Mouse (Mus musculus) layer of hippocampus, adult 9-10 months (tissue): ENCODE data around the gene Mrpl55.
A peak's percentile ranks its signal among the peaks of the same experiment; 100 is the strongest.

Experiments used
- DNase-seq: peaks from one replicate; pipeline ENCODE4 v3.0.0; 2022; ENCODE audit warnings: low spot score

The Mrpl55 gene

DNA sequence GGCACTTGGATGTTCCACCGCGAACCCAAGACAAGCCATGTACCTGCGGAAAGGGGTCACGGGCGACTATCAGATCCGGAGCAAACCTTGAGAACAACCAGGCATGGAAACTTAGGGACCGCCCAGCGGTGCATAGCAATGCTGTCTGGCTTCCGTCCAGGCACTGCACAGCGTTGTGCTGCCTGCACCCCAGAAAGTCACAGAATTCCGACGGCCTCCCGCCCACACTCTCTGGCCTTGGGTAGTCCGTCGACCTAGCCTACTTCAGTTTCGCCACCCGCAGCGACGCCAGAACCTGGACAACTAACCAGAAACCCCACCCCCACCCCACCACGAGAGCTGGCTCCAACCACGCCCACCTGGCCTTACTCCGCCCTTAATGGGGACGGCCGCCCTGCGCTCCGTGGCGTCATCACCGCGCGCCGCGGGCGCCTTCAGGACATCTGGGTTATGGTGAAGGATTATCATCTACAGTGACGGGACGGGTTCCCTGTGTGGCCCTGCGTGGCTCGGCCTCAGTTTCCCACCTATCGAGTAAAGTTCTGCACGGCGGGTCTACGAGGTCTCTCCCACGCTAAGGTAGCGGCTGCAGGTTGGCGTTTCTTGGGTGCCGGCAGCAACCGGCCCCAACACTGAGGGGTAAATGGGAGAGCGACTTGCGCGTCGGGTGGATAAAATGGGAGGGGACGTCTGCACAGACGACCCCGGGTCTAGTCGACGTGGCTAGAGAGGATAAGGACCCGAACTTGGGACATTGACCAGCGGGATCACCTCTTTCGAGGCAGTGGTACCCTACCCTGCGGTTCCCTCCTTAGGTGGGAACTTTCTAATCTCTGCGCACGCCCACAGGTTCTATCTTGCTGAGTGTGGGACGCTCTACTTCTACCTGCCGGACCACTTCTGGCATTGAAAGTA, at the start of gene Mrpl55:
Mrpl55 (plus strand) TSS at position 406 of the 915 bp plus-strand sequence.
- DNase-seq, result no peak

DNA sequence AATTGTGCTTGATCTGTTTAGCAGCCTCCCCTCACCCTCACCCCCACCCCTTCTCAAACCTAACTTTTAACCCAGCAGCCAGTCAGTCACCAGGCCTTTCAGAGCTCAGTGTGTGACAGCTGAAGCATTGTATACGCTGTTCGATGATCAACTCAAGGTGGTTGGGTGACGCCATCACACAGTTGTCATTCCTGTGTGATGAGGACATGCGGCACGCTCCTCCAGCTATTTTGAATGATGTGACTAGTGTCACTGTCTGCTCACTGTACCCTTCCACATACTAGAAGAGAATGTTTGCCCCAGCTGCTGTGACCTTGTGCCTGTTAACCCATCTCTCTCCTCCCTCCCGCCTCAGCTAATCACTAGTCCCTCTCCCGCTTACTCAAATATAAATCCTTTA, 48.1 kb upstream of the Mrpl55 start:
- no peak for DNase-seq

GRCm38 (mm10) chr11:59155900-59156299, 46.4 kb upstream of the Mrpl55 start:
- DNase-seq, result no peak

- no peak for DNase-seq
Measured at GRCm38 (mm10) chr11:59159099-59159498, 43.2 kb upstream of the Mrpl55 start.

DNA sequence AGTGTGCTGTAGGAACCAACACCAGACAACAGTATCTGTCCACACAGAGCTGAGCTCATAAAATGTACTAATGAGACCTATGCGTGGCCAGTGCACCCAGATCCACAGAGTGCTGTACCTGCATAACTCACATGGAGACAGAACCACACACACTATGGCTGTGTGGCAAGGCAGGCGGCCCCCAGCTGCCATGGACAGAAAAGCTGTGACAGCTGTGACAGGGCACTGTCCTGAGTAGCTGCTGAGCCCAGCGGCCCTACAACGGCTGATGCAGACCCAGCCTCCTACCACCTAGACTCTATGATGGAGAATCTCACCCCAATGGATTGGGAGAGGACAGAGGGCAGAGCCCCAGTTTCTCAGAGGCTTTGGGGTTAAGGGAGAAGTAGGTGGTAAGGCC, 42.7 kb upstream of the Mrpl55 start:
- no peak for DNase-seq

DNA sequence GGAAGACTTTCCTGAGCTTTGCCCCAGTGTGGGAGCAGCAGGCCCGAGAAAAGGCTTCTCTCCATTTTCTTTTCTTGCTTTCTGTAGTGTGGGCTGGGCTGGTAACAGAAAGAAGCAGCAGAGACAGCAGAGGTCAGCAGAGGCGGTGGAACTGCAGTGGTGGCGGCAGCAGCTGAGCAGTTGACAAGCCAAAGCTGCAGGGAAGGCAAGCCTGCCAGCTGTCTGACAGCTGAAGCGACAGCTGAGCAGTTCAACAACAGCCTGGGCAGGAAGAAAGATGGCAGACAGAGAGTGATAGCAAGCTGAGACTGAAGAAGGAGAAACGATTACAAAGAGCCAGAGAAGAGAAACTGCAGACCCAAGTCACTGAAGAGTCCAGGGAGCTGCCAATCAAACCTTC, 40.9 kb upstream of the Mrpl55 start:
- no peak for DNase-seq

- no peak for DNase-seq
Measured at GRCm38 (mm10) chr11:59162443-59163254, 39.6 kb upstream of the Mrpl55 start.

DNA sequence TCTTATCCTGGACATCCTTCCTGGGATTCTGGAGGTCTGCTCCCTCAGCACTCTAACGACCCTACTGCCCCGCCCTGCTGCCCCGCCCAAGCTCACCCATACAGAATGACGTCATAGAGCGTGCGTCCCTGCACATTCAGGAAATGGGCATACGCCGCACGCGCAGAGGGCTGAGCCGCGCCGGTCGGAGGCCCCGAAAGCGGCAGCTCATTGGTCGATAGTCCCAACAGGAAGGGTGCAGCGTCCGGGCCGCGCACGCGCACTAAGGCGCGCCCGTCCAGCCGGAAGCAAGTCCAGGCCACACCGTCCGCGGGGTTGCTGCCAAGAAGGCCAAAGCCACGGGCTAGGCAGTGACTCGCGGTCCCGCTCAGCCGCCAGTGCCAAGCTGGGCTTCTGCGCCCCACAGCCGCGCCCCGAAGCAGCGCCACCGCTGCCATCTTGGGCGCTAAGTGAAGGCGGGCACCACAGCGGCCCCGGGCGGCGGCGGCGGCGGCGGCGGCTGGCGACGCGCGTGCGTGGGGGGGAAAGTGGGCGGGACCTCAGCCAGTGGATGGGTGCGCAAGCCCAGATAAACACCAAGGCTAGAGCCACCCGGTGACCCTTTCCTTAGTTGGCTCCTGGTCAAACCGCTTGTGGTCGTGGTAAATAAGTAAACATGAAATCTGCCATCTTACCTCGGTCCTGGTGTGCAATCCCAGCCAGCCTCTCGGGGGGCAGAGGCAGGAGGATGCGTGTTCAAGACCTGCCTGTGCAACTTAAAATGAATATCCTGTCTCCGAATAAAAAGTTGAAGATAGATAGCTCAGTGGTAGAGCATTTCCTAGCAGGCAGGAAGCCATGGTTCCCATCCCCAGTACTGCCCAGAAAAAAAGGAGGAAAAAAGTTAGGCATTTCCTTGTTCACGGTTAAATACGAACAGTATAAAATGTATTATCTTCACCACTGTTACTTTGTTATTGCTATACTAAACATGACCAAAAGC, 38.7 kb upstream of the Mrpl55 start, which contains the start of gene Iba57:
Iba57 (minus strand) TSS at position 485 of the 982 bp plus-strand sequence.
- peak; percentile 97 for DNase-seq

GRCm38 (mm10) chr11:59164384-59164783, 37.9 kb upstream of the Mrpl55 start:
- no peak for DNase-seq

DNA sequence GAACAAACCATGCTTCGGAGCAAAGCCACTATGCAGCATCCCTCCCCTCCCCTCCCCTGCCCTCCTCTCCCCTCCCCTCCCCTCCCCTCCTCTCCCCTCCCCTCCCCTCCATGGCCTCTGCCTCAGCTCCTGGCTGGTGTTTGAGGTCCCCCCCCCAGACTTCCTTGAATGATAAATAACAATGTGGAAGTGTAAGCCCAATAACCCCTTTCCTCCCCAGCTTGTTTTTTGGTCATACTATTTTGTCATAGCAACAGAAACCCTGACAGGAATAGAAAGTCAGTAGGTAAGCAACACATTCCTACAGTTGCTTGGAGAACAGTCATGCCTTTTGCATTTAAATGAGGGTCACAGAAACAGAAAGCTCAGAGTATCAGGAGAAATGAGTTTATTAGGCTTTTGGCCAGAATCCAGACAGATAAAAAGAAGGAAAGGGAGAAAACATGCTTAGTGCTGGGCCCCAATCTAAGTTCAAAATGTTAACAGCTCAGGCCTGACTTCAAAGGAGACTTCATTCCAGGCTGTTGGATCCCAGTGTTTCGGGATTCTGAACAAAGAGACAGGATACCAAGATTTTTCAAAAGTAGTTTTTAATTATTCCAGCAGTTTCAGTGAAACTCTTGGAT, 36.6 kb upstream of the Mrpl55 start:
- no peak for DNase-seq

GRCm38 (mm10) chr11:59169807-59170206, 32.5 kb upstream of the Mrpl55 start:
- DNase-seq, result no peak

DNA sequence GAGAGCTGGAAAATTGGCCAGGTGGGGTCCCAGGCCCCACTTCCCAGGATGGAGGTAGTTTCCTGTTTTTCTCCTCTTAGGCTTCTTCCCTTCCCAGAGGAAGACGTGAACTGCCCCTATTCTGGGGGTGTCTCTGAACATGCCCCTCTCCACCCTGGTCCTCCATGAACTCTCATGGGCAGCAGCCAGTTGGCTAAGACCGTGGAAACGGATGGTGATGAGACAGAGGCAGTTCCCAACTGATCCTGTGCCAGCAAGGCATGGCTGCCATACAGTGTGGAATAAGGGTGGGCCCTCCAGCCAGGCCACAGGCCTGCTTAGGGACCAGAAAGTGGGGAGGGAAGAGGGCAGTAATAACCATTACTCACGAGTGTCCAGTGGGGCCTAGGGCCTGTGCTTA, 31.7 kb upstream of the Mrpl55 start:
- no peak for DNase-seq

DNA sequence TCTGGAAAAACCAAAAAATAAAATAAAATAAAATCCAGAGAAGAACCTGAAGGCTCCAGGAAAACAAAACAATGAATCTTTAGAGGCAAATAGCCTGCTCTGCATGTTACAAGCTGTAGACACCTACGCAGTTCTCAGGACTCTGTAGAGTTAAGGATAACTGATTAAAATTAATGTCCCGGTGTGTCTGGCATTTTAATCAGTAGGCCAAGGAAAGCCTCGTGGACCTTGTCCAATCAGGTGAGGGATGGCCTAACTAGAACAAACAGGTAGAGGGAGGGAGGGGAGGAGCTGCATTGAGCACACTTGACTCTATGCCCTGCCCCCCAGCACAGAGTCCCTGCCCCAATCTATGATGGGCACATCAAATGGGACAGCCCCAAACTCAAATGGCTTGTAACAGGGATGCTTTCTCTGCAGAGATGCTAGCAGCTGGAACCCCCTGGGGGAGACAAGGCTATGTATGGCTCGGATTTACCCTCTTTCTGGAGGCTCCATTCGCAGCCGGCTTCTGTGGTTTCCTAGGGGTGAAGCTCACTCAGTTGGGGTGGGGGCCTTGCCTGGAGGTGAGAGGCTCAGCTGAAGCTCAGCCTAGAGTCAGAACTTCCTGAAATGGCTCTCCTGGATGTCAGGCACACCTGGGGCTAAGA, 28.0 kb upstream of the Mrpl55 start:
- DNase-seq, result no peak

DNA sequence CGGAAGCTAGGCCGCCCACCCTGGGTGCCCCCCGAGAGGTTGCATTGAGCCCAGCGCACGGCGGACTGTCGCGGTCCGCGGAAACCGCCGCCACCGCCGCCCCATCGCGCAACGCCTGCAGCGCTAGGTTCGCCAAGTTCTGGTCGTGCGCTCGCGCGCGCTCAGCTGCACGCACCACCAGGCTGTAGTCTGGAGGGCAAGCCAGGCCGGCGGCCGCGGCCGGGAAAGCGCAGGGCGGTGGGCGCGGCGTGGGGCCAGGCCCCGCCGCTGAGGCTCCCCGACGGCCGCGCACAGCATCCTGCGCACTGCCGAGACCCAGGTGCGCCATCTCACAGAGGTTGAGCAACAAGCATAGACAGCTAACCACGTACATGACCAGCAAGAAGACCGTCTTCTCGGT, 25.8 kb upstream of the Mrpl55 start:
- DNase-seq, result no peak

- DNase-seq, result no peak
Measured at GRCm38 (mm10) chr11:59176921-59177320, 25.4 kb upstream of the Mrpl55 start.

GRCm38 (mm10) chr11:59182864-59183331, 19.4 kb upstream of the Mrpl55 start, which contains the start of gene Gjc2:
Gene Gjc2, minus strand, starts transcription at chr11:59183213.
- DNase-seq, result no peak

DNA sequence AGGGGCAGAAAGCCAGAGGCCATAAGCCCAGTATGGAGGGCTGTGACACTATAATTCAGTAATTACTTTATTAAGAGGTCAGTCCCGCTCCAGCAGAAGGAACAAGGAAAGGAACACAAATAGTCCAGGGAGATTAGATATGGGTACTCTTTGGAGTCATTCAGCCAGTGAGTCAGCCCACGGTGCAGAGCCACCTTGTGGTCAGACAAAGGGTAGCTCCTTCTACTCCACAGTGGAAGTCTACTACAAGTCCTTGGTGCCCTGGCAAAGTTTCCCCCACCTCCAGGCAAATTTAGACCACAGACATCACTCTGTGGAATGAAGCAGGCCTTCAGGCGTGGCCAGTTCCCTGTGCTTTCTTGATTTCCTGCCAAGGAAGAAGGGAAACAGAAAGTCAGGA, 18.5 kb upstream of the Mrpl55 start:
- peak; percentile 40 for DNase-seq

- DNase-seq, result no peak
Measured at GRCm38 (mm10) chr11:59185490-59185889, 16.8 kb upstream of the Mrpl55 start.

DNA sequence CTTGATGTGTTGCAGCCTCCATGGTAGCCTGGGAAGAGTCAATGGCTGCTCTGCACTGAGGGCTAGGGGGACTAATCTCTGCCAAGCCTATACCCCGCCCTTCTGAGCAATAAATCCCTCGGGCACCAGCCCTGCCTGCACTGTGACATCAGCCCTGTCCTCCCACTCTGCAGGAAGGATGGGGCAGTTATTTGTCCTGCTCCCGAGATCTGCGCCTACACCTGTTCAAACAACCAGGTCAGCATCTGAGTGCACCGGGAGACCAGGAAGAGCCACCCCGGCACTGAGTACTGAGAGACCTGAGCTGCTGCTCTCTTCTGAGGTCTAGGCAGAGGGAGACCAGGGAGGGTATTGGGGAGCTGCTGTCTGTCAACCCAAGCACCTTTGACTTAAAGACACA, 14.6 kb upstream of the Mrpl55 start:
- DNase-seq, result no peak

GRCm38 (mm10) chr11:59191231-59192058, 10.8 kb upstream of the Mrpl55 start:
- DNase-seq, result peak; percentile 71
